Mouse (Mus musculus) MEL (cell line): ENCODE measurements around the gene Rxfp2.

ENCODE experiments used
- CHD1 ChIP-seq: IDR thresholded peaks from 2 replicates; pipeline ENCODE4 v1.6.1; 2012; ENCODE audit warnings: low read depth, mild to moderate bottlenecking, inconsistent platforms, low read length, improper control_type of control experiment
- CTCF ChIP-seq, 3 experiments: IDR thresholded peaks in 2 of 3; conservative IDR thresholded peaks in 1 of 3; 2 replicates each; pipeline ENCODE4 v1.5.1; 2011 to 2012; ENCODE audit warnings: low read length in 3 of 3, low read depth in 2 of 3, mild to moderate bottlenecking in 2 of 3, improper control_type of control experiment in 1 of 3, inconsistent platforms in 1 of 3, mixed read lengths in 1 of 3, moderate library complexity in 1 of 3; ENCODE audit not compliant: control insufficient read depth in 1 of 3, insufficient read depth in 1 of 3, poor library complexity in 1 of 3, severe bottlenecking in 1 of 3
- EP300 ChIP-seq, 2 experiments: IDR thresholded peaks; 2 replicates each; pipeline ENCODE4 v1.6.1; 2011; ENCODE audit warnings: improper control_type of control experiment in 2 of 2, low read length in 2 of 2, low read depth in 1 of 2, mild to moderate bottlenecking in 1 of 2
- HCFC1 ChIP-seq: IDR thresholded peaks from 2 replicates; pipeline ENCODE4 v1.6.1; 2012; ENCODE audit warnings: low read depth, mild to moderate bottlenecking, inconsistent platforms, low read length, improper control_type of control experiment, moderate library complexity
- TAL1 ChIP-seq: IDR thresholded peaks from 2 replicates; pipeline ENCODE4 v1.6.1; 2012; ENCODE audit warnings: mild to moderate bottlenecking, inconsistent platforms, low read length, moderate library complexity, mixed read lengths
- USF1 ChIP-seq: IDR thresholded peaks from 2 replicates; pipeline ENCODE4 v1.6.1; 2014; ENCODE audit warnings: low read depth, mild to moderate bottlenecking, inconsistent platforms, low read length, improper control_type of control experiment, moderate library complexity
- USF2 ChIP-seq, 2 experiments: IDR thresholded peaks; 2 replicates each; pipeline ENCODE4 v1.6.1; 2011 to 2012; ENCODE audit warnings: improper control_type of control experiment in 2 of 2, low read length in 2 of 2, borderline replicate concordance in 1 of 2, inconsistent platforms in 1 of 2, low read depth in 1 of 2, mild to moderate bottlenecking in 1 of 2; ENCODE audit not compliant: insufficient read depth in 1 of 2

DNA sequence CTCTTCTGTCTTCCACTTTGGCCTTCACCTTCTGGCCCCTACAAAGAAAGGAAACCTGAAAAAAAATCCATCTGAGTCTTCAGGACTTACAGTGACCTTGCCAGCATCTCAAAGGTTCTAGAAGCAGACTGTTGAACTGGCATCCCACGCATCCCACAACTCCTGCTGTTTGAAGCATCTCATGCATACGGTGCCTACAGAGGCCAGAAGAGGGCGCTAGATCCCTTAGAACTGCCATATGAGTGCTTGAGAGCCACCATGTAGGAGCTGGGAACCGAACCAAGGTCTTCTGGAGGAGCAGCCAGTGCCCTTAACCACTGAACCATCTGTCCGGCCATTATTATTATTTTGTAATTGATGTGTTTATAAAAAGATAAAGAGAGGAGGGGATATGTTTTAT, 23.9 kb upstream of the Rxfp2 start:
- TF ChIP-seq HCFC1, result no peak
- no peak for TF ChIP-seq TAL1
- TF ChIP-seq EP300 (IDR thresholded peaks at IDR 0.05; ENCODE audit: low read depth in 1 of 2, low read length in 2 of 2), result no peak
- no peak for TF ChIP-seq USF1
- no peak for TF ChIP-seq CHD1
- no peak for TF ChIP-seq USF2 (IDR thresholded peaks at IDR 0.05; ENCODE audit: borderline replicate concordance in 1 of 2, insufficient read depth in 1 of 2, low read depth in 1 of 2, low read length in 2 of 2)
- TF ChIP-seq CTCF (IDR thresholded peaks at IDR 0.05 in 2 of 3, conservative IDR thresholded peaks at IDR 0.05 in 1 of 3; ENCODE audit: control insufficient read depth in 1 of 3, insufficient read depth in 1 of 3, low read depth in 2 of 3, low read length in 3 of 3, poor library complexity in 1 of 3, severe bottlenecking in 1 of 3), result no peak; a peak in 1 of 6 replicates
